Mouse (Mus musculus) heart, embryonic 16.5 days (tissue): ENCODE measurements around the gene Rufy2. TPM values are rescaled to one million over a fixed set of nuclear protein-coding genes. Genes with fewer than 3 reads are reported as not detected.
A peak's percentile ranks its signal among the peaks of the same experiment; 100 is the strongest.
"Not testable (repeated sequence)": the region's sequence is repeated elsewhere in the genome, so short reads cannot be mapped to it uniquely, and the experiment has no call there.

ENCODE experiments used
- ATAC-seq: fragments of 200-750 bp; cut with Nextera tagmentation; replicated peaks from 2 replicates; pipeline ENCODE4 v1.8.0; 2017; ENCODE audit warnings: moderate number of reproducible peaks; ENCODE audit not compliant: insufficient read depth, low FRiP score; ENCODE audit errors: extremely low read depth
- H3K27ac ChIP-seq: fragments of 300-500 bp; sonication (generic); 2 replicates; pipeline ENCODE4 v1.5.1; 2014; ENCODE audit warnings: mild to moderate bottlenecking, low read length, control low read depth, moderate library complexity
- H3K27me3 ChIP-seq: fragments of 300-500 bp; sonication (generic); 2 replicates; pipeline ENCODE4 v1.6.1; 2014; ENCODE audit warnings: low read length, mixed read lengths; ENCODE audit not compliant: control insufficient read depth, insufficient read depth
- H3K36me3 ChIP-seq: fragments of 300-500 bp; sonication (generic); 2 replicates; pipeline ENCODE4 v1.6.1; 2014; ENCODE audit not compliant: control insufficient read depth, insufficient read depth
- H3K4me1 ChIP-seq: fragments of 300-500 bp; sonication (generic); 2 replicates; pipeline ENCODE4 v1.6.1; 2014; ENCODE audit warnings: low read length, mixed read lengths; ENCODE audit not compliant: control insufficient read depth, insufficient read depth
- H3K4me2 ChIP-seq: fragments of 300-500 bp; sonication (generic); 2 replicates; pipeline ENCODE4 v1.6.1; 2014; ENCODE audit warnings: low read depth, mild to moderate bottlenecking, control low read depth, low read length
- H3K4me3 ChIP-seq: fragments of 300-500 bp; sonication (generic); 2 replicates; pipeline ENCODE4 v1.5.1; 2014; ENCODE audit warnings: mild to moderate bottlenecking, control low read depth, low read length
- H3K9ac ChIP-seq: fragments of 300-500 bp; sonication (generic); 2 replicates; pipeline ENCODE4 v1.6.1; 2014; ENCODE audit warnings: low read length, control low read depth
- H3K9me3 ChIP-seq: fragments of 300-500 bp; sonication (generic); replicated peaks from 2 replicates; pipeline ENCODE4 v1.6.1; 2016; ENCODE audit warnings: low read length; ENCODE audit not compliant: control insufficient read depth
- WGBS: fragments of 180-500 bp; shearing (Covaris S2); extraction: QIAGEN DNeasy Blood & Tissue Kit; methylation state at CpG from one replicate; pipeline ENCODE4 v1.1.7; 2014; 5-methylcytosine and 5-hydroxymethylcytosine counted together
- polyA plus RNA-seq: library from polyadenylated mRNA; unstranded; fragments of >200 nt; fragmentation: Nextera tagmentation; extraction: Ambion mirVana; gene quantifications from 2 replicates; pipeline ENCODE4 v1.2.1, GENCODE M21; 2015

The Rufy2 gene
- polyA plus RNA-seq, 1 experiment from 2014 or later: 16.5 TPM

DNA sequence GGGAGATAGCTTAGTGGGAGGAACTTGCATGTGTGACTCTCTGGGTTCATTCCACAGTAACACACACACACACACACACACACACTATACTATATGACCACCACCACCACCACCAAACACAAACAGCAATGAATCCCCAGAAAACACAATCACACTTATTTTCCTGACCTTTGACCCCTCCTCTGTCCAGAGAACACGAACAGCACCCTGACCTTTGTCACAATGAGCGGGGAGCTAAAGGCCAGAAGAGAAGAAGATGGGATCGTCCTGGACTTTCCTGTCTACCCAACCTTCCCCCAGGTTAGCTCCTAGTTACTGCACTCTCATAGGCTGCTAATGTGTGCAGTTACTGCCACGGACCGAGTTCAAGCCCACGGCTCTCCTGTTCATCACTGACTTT is 72.0 kb downstream of the Rufy2 start:
- 89% methylated on average over 6 of the region's 6 CpGs for WGBS
- ATAC-seq: no peak
- Histone ChIP-seq H3K9me3 (no peaks in the 10 kb centered on the region), H3K9ac (no peak overlapping the region), H3K27ac (no peak overlapping the region), H3K4me2 (no peak overlapping the region), H3K4me3 (no peak overlapping the region), H3K27me3 (no peaks in the 10 kb centered on the region), H3K36me3 (no peaks in the 10 kb centered on the region), H3K4me1 (no peaks in the 10 kb centered on the region)

DNA sequence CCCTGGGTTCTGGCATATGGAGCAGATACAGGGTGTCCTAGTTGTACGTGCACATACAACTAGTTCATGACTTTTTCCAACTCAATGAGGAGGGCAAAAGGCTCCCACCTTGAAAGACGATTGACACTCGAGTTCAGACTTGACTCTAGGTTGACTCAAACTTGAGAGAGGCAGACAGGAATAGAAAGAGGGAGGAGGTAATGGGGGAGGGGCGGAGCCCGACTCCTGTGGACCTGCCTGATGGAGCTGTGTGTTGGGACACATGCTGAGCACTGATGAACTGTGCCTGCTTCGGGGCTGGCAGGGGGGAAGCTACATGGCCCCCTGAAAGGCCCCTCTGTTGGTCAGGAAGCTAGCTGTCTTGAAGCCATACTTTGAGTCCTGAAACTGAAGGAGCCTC is 73.0 kb downstream of the Rufy2 start:
- Histone ChIP-seq H3K9ac (no peak overlapping the region), H3K27ac (no peak overlapping the region), H3K9me3 (no peaks in the 10 kb centered on the region), H3K4me1 (no peaks in the 10 kb centered on the region), H3K36me3 (no peaks in the 10 kb centered on the region), H3K27me3 (no peaks in the 10 kb centered on the region), H3K4me2 (no peak overlapping the region), H3K4me3 (no peak overlapping the region)
- 45% methylated on average over 6 of the region's 6 CpGs for WGBS
- ATAC-seq: no peak

DNA sequence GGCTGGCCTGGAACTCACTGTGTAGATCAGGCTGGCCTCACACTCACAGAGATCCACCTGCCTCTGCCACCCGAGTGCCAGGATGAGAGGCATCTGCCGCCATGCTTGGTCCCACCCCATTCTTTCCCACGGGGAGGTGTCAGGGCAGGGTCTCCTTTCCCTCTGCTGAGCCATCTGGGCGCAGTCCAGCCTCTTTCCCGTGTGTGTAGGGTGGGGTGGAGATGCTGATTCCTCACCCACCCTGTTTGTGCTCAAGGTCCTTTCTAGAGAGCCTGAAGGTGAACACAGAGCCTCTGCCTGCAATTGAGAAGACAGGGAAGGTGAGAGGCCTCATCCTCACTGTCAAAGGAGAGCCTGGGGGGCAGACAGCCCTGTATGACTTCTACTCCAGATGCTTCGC is 74.0 kb downstream of the Rufy2 start:
- H3K4me3 ChIP-seq, H3K4me1 ChIP-seq, H3K27ac ChIP-seq, H3K9me3 ChIP-seq, H3K4me2 ChIP-seq, ATAC-seq, H3K9ac ChIP-seq, H3K27me3 ChIP-seq, H3K36me3 ChIP-seq: not testable (repeated sequence)
- 80% methylated on average over 6 of the region's 6 CpGs for WGBS

DNA sequence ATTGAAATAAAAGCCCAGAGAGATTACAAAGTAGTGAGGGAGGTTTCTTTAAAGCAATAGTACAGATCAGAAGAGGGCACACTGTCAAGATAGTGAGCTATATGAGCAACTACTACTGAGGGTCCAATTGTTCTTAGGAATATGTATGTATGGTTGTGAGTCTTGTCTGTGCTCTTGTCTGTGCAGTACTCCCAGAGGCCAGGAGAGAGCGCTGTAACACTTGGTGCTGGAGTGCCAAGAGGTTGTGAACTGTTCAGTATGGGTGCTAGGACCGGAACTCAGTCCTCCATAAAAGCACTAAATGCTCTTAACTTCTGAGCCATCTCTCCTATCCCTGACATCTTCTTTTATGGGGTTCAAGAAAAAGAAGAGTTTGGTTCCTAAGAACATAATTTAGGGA is 74.6 kb downstream of the Rufy2 start:
- no peak overlapping the region for H3K4me3 ChIP-seq
- no peak overlapping the region for H3K9ac ChIP-seq
- H3K27ac ChIP-seq: no peak overlapping the region
- no peaks in the 10 kb centered on the region for H3K27me3 ChIP-seq
- WGBS: 71% methylated on average over 2 of the region's 2 CpGs
- ATAC-seq: no peak
- H3K9me3 ChIP-seq: no peaks in the 10 kb centered on the region
- H3K4me2 ChIP-seq: no peak overlapping the region
- no peaks in the 10 kb centered on the region for H3K36me3 ChIP-seq
- no peaks in the 10 kb centered on the region for H3K4me1 ChIP-seq

DNA sequence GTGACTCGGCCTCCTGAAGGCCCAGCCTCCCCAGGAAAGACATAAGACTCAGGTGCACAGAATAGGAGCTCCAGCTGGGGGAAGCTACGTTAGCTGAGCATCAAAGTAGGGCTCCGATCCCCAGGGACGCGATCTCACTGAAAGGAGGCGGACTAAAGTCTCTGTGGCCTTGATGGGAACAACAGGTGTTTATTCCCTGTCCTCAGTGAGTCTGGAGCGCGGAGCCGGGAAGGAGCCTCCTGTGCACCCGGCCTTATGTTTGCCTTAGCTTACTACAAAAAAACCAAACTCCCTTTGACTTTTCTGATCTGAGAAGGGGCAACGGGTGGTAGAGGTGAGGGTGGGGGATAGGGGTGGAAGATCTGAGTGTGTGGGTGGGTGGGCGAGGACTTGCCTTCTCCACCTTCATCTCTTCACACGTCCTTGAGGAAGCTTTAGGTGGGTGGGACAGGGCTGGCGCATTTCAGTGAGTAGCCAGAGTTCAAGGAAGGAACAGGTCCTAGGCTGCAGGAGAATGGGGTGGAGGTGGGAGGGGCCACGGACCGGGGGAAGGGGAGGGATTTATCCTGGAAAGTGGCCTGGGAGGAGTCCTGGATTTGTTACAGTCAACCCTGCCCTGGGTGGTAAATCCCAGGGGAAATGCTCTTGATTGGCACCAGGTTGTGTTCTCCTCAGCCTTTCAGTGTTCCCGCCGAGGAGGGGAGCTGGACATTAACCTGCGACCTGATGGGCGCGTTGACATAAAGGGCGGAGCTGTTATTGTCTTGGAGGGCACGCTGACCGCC is 77.1 kb downstream of the Rufy2 start:
- no peaks in the 10 kb centered on the region for H3K9me3 ChIP-seq
- H3K4me1 ChIP-seq: peaks cover 7% of the 10 kb centered on the region
- H3K4me2 ChIP-seq: peak overlapping the region; percentile 26; the same call in 1 of the 2 replicates
- 32% methylated on average over 24 of the region's 24 CpGs for WGBS
- no peaks in the 10 kb centered on the region for H3K27me3 ChIP-seq
- ATAC-seq: peak; percentile 34; the same call in 1 of the 2 replicates
- no peak overlapping the region for H3K9ac ChIP-seq
- no peak overlapping the region for H3K27ac ChIP-seq
- H3K36me3 ChIP-seq: no peaks in the 10 kb centered on the region
- no peak overlapping the region for H3K4me3 ChIP-seq

DNA sequence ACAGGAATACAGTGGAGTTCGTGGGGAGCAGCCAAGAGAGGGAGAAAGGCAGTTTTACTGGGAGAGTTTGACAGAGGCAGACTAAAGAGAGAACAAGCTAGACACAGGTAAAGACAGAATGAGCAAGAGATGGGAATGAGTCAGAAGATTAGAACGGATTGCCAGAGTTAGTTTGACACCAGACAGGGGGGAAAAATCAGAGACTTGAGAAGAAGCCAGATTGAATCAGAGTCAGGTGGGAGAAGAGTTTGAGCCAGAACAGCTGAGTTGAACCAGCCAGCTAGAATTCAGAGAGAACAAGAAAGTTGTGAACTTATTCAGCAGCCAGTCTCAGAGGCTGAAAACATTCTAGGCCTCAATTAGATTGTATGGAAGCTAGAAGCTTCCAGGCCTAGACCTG is 79.8 kb downstream of the Rufy2 start, which contains the start of gene Pbld1:
Gene Pbld1 (plus strand): TSS at position 301 of the 400 bp plus-strand sequence.
- no peak for ATAC-seq
- H3K9ac ChIP-seq: no peak within 1 kb of the TSS; the same call in 1 of the 2 replicates
- 82% methylated on average over 2 of the region's 2 CpGs for WGBS
- no peak within 1 kb of the TSS for H3K4me2 ChIP-seq
- no peak within 1 kb of the TSS for H3K4me3 ChIP-seq
- H3K36me3 ChIP-seq: no peaks in the 10 kb centered on the region
- peaks cover 7% of the 10 kb centered on the region for H3K4me1 ChIP-seq
- no peaks in the 10 kb centered on the region for H3K9me3 ChIP-seq
- H3K27ac ChIP-seq: no peak within 1 kb of the TSS
- no peaks in the 10 kb centered on the region for H3K27me3 ChIP-seq

DNA sequence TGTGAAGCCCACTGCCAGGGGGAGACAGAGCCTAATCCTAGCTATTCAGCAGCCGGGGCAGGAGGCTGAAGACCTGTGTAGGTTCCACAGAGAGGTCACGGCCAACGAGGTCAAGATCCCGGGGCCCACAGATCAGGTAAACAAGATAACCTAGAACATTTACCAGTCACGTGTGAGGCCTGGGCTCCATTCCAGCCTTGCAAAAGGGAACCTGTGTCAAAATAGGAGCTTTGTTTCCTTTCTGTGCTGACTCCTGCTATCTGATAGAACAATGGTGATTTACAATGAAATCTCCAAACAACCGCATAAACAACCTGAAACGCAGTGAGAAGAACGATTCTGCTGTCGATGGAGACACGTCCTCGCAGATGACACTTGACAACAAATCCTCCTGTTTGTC is 80.4 kb downstream of the Rufy2 start:
- Histone ChIP-seq H3K36me3 (no peaks in the 10 kb centered on the region), H3K4me3 (no peak overlapping the region), H3K27ac (no peak overlapping the region), H3K9ac (no peak overlapping the region; the same call in 1 of the 2 replicates), H3K4me2 (no peak overlapping the region), H3K4me1 (peaks cover 7% of the 10 kb centered on the region), H3K27me3 (no peaks in the 10 kb centered on the region), H3K9me3 (no peaks in the 10 kb centered on the region)
- ATAC-seq: no peak
- WGBS: 33% methylated on average over 11 of the region's 11 CpGs

DNA sequence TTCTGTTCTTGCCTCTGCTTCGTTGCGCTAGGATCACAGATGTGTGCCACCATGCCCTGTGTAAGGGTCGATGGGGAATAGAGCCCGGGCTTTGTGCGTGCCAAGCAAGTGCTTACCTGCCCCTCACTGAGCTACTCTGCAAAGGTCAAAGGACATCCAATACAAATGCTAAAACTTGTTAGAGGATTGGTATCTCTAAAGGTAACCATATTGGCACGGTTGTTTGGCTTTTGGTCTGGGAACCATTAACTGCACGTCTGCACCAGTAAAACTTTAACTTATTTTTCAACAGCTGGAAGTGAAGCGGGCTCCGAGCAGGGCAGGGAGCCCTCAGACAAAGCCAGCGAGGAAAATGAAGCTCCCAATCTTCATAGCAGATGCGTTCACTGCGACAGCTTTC is 81.2 kb downstream of the Rufy2 start:
- Histone ChIP-seq H3K4me1 (peaks cover 7% of the 10 kb centered on the region), H3K4me2 (no peak overlapping the region), H3K27me3 (no peaks in the 10 kb centered on the region), H3K9me3 (no peaks in the 10 kb centered on the region), H3K9ac (no peak overlapping the region), H3K36me3 (no peaks in the 10 kb centered on the region), H3K4me3 (no peak overlapping the region), H3K27ac (no peak overlapping the region)
- ATAC-seq: no peak
- 79% methylated on average over 12 of the region's 12 CpGs for WGBS

DNA sequence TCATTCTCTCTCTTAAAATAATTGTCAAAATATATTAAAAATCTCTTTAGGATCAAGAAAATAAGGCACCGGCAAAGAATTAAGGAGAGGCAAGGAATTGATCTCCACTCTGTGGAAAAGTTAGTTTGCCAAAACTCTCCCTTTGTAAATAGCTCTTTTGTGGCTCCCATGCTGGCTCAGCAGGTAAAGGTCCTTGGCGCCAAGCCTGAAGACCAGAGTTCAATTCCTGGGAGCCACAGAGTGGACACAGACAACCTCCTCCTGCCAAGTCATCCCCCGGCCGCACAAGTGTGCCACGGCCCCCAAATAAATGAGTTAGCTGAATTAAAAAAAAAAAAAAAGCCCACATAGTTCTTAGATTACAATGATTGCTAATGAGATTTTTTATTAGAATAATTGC is 82.7 kb downstream of the Rufy2 start:
- Histone ChIP-seq H3K9ac (no peak overlapping the region), H3K4me1 (peaks cover 7% of the 10 kb centered on the region), H3K36me3 (no peaks in the 10 kb centered on the region), H3K4me3 (no peak overlapping the region), H3K27ac (no peak overlapping the region), H3K9me3 (no peaks in the 10 kb centered on the region), H3K27me3 (no peaks in the 10 kb centered on the region), H3K4me2 (no peak overlapping the region)
- WGBS: 90% methylated on average over 5 of the region's 5 CpGs
- ATAC-seq: no peak
